Mouse (Mus musculus): ENCODE data around the gene Adam1b. TPM values are rescaled to one million over a fixed set of nuclear protein-coding genes. Genes with fewer than 3 reads are reported as not detected.

The Adam1b gene
- polyA plus RNA-seq, 1 experiment from 2014 or later: 0.14 TPM

- no peak overlapping the region for H3K4me2 ChIP-seq (replicated peaks; ENCODE audit: low read depth, low read length)
These were observed 40.1 kb upstream of the Adam1b start for GRCm38 (mm10) chr5:121543370-121543769.

GRCm38 (mm10) chr5:121541235-121541634, 38.0 kb upstream of the Adam1b start:
- 79% methylated on average over 7 of the region's 7 CpGs for WGBS

More at GRCm38 (mm10) chr5:121543370-121543769, 40.1 kb upstream of the Adam1b start:
- ATAC-seq: no peak
- Histone ChIP-seq H3K9ac (replicated peaks; ENCODE audit: low read depth) (no peak overlapping the region), H3K4me3 (ENCODE audit: low read depth, low read length) (no peak overlapping the region), H3K27ac (ENCODE audit: low read length) (no peak overlapping the region), H3K9me3 (ENCODE audit: low read length) (no peaks in the 10 kb centered on the region), H3K36me3 (ENCODE audit: insufficient read depth, low read length) (0 out of 2 replicates have a peak, but pooled peaks cover 3% of the 10 kb centered on the region), H3K27me3 (replicated peaks; ENCODE audit: insufficient read depth, low read length) (no peaks in the 10 kb centered on the region), H3K4me1 (ENCODE audit: insufficient read depth, low read depth, low read length) (peaks cover 8% of the 10 kb centered on the region; the same call in 1 of the 2 replicates)
- no peak for DNase-seq (ENCODE audit: low spot score)
- WGBS: 69% methylated on average over 3 of the region's 3 CpGs
- TF ChIP-seq EP300 (IDR thresholded peaks at IDR 0.05): no peak
- TF ChIP-seq CTCF (IDR thresholded peaks at IDR 0.05): no peak

GRCm38 (mm10) chr5:121540066-121540465, 36.8 kb upstream of the Adam1b start:
- ATAC-seq (no peak), DNase-seq (ENCODE audit: low spot score) (no peak)
- Histone ChIP-seq H3K27me3 (replicated peaks; ENCODE audit: insufficient read depth, low read length) (no peaks in the 10 kb centered on the region), H3K9ac (replicated peaks; ENCODE audit: low read depth) (no peak overlapping the region), H3K9me3 (ENCODE audit: low read length) (no peaks in the 10 kb centered on the region), H3K4me1 (ENCODE audit: insufficient read depth, low read depth, low read length) (peaks cover 8% of the 10 kb centered on the region; the same call in 1 of the 2 replicates), H3K4me2 (replicated peaks; ENCODE audit: low read depth, low read length) (no peak overlapping the region), H3K36me3 (ENCODE audit: insufficient read depth, low read length) (peaks cover 18% of the 10 kb centered on the region), H3K4me3 (ENCODE audit: low read depth, low read length) (no peak overlapping the region), H3K27ac (ENCODE audit: low read length) (no peak overlapping the region)
- TF ChIP-seq EP300 (IDR thresholded peaks at IDR 0.05): no peak
- TF ChIP-seq CTCF (IDR thresholded peaks at IDR 0.05): no peak
- 90% methylated on average over 5 of the region's 5 CpGs for WGBS

More at GRCm38 (mm10) chr5:121541235-121541634, 38.0 kb upstream of the Adam1b start:
- 0 out of 2 replicates have a peak, but pooled peaks cover 10% of the 10 kb centered on the region for H3K36me3 ChIP-seq (ENCODE audit: insufficient read depth, low read length)
- no peak for ATAC-seq
- TF ChIP-seq CTCF (IDR thresholded peaks at IDR 0.05): peak; percentile 41
- no peak for TF ChIP-seq EP300 (IDR thresholded peaks at IDR 0.05)
- H3K4me3 ChIP-seq (ENCODE audit: low read depth, low read length): no peak overlapping the region
- no peaks in the 10 kb centered on the region for H3K27me3 ChIP-seq (replicated peaks; ENCODE audit: insufficient read depth, low read length)
- peaks cover 8% of the 10 kb centered on the region; the same call in 1 of the 2 replicates for H3K4me1 ChIP-seq (ENCODE audit: insufficient read depth, low read depth, low read length)
- no peaks in the 10 kb centered on the region for H3K9me3 ChIP-seq (ENCODE audit: low read length)
- no peak overlapping the region for H3K27ac ChIP-seq (ENCODE audit: low read length)
- H3K9ac ChIP-seq (replicated peaks; ENCODE audit: low read depth): no peak overlapping the region
- H3K4me2 ChIP-seq (replicated peaks; ENCODE audit: low read depth, low read length): no peak overlapping the region
- DNase-seq (ENCODE audit: low spot score): no peak

GRCm38 (mm10) chr5:121537588-121537987, 34.4 kb upstream of the Adam1b start:
- Histone ChIP-seq H3K36me3 (ENCODE audit: insufficient read depth, low read length) (peaks cover 32% of the 10 kb centered on the region), H3K4me1 (ENCODE audit: insufficient read depth, low read depth, low read length) (no peaks in the 10 kb centered on the region), H3K4me3 (ENCODE audit: low read depth, low read length) (no peak overlapping the region), H3K9ac (replicated peaks; ENCODE audit: low read depth) (no peak overlapping the region), H3K9me3 (ENCODE audit: low read length) (no peaks in the 10 kb centered on the region), H3K4me2 (replicated peaks; ENCODE audit: low read depth, low read length) (no peak overlapping the region), H3K27me3 (replicated peaks; ENCODE audit: insufficient read depth, low read length) (no peaks in the 10 kb centered on the region), H3K27ac (ENCODE audit: low read length) (no peak overlapping the region)
- ATAC-seq (no peak), DNase-seq (ENCODE audit: low spot score) (no peak)
- 90% methylated on average over 2 of the region's 2 CpGs for WGBS
- no peak for TF ChIP-seq CTCF (IDR thresholded peaks at IDR 0.05)
- TF ChIP-seq EP300 (IDR thresholded peaks at IDR 0.05): no peak

GRCm38 (mm10) chr5:121536921-121537555, 33.8 kb upstream of the Adam1b start:
- Histone ChIP-seq H3K9me3 (ENCODE audit: low read length) (no peaks in the 10 kb centered on the region), H3K4me3 (ENCODE audit: low read depth, low read length) (no peak overlapping the region), H3K9ac (replicated peaks; ENCODE audit: low read depth) (no peak overlapping the region), H3K36me3 (ENCODE audit: insufficient read depth, low read length) (peaks cover 32% of the 10 kb centered on the region), H3K27me3 (replicated peaks; ENCODE audit: insufficient read depth, low read length) (no peaks in the 10 kb centered on the region), H3K27ac (ENCODE audit: low read length) (no peak overlapping the region), H3K4me1 (ENCODE audit: insufficient read depth, low read depth, low read length) (no peaks in the 10 kb centered on the region), H3K4me2 (replicated peaks; ENCODE audit: low read depth, low read length) (no peak overlapping the region)
- ATAC-seq (no peak), DNase-seq (ENCODE audit: low spot score) (no peak)
- 69% methylated on average over 7 of the region's 7 CpGs for WGBS
- TF ChIP-seq EP300 (IDR thresholded peaks at IDR 0.05) (no peak), CTCF (IDR thresholded peaks at IDR 0.05) (no peak)

- WGBS: 85% methylated on average over 3 of the region's 3 CpGs
- H3K9ac ChIP-seq (replicated peaks; ENCODE audit: low read depth): no peak overlapping the region
- H3K27ac ChIP-seq (ENCODE audit: low read length): no peak overlapping the region
- ATAC-seq (no peak), DNase-seq (ENCODE audit: low spot score) (no peak)
- H3K4me1 ChIP-seq (ENCODE audit: insufficient read depth, low read depth, low read length): no peaks in the 10 kb centered on the region
- TF ChIP-seq EP300 (IDR thresholded peaks at IDR 0.05) (no peak), CTCF (IDR thresholded peaks at IDR 0.05) (no peak)
- peaks cover 32% of the 10 kb centered on the region for H3K36me3 ChIP-seq (ENCODE audit: insufficient read depth, low read length)
- no peak overlapping the region for H3K4me2 ChIP-seq (replicated peaks; ENCODE audit: low read depth, low read length)
- no peak overlapping the region for H3K4me3 ChIP-seq (ENCODE audit: low read depth, low read length)
- H3K27me3 ChIP-seq (replicated peaks; ENCODE audit: insufficient read depth, low read length): no peaks in the 10 kb centered on the region
- no peaks in the 10 kb centered on the region for H3K9me3 ChIP-seq (ENCODE audit: low read length)
These were observed 31.9 kb upstream of the Adam1b start for GRCm38 (mm10) chr5:121535116-121535515.
